Mouse (Mus musculus): ENCODE measurements around the gene Vav1. TPM values are rescaled to one million over a fixed set of nuclear protein-coding genes. Genes with fewer than 3 reads are reported as not detected.
A peak's percentile ranks its signal among the peaks of the same experiment; 100 is the strongest.

The Vav1 gene
- polyA plus RNA-seq, 1 experiment, result not detected

DNA sequence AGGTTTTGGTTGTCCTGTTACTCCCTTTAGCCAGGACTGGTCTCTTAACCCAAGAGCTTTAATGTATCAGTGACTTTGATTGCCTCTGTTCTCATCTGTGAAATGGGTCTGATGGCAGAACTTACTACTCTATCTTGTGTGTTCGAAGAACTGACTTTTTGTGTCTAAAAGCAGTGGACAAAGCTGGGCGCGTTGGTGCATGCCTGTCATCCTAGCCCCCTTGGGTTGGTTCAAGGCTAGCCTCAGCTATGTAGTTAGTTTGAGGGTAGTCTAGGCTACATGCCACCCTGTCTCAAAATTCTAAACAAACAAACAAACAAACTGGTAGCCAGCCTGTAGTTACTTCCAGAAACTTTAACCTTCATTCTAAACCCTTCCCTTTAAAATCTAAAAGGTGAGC lies 27.5 kb upstream of the Vav1 start:
- Histone ChIP-seq H3ac (ENCODE audit: control insufficient read depth, insufficient read length) (no peak overlapping the region), H3K79me2 (ENCODE audit: control insufficient read depth, insufficient read depth) (peaks cover 17% of the 10 kb centered on the region), H3K4me2 (ENCODE audit: low read depth) (peak overlapping the region; percentile 93), H3K4me3 (peak overlapping the region; percentile 79), H3K36me3 (ENCODE audit: control insufficient read depth, insufficient read depth) (no peaks in the 10 kb centered on the region), H3K27me3 (ENCODE audit: control insufficient read depth, insufficient read depth, insufficient read length) (no peaks in the 10 kb centered on the region)
- TF ChIP-seq TCF12 (IDR thresholded peaks at IDR 0.05; ENCODE audit: insufficient read depth, poor library complexity, severe bottlenecking) (no peak), POLR2A (IDR thresholded peaks at IDR 0.05; ENCODE audit: insufficient read length, low read depth) (no peak), SRF (IDR thresholded peaks at IDR 0.05; ENCODE audit: control insufficient read depth, insufficient read length, low read depth) (no peak), TCF3 (IDR thresholded peaks at IDR 0.05; ENCODE audit: insufficient read length, low read depth) (no peak), USF1 (IDR thresholded peaks at IDR 0.05; ENCODE audit: low read depth) (no peak), MYOG (IDR thresholded peaks at IDR 0.05; ENCODE audit: control insufficient read depth in 1 of 3, insufficient read depth in 1 of 3, insufficient read length in 2 of 3, low read depth in 2 of 3) (no peak), E2F4 (IDR thresholded peaks at IDR 0.05; ENCODE audit: insufficient read depth) (no peak), POLR2AphosphoS2 (IDR thresholded peaks at IDR 0.05; ENCODE audit: insufficient read length, low read depth) (no peak)

DNA sequence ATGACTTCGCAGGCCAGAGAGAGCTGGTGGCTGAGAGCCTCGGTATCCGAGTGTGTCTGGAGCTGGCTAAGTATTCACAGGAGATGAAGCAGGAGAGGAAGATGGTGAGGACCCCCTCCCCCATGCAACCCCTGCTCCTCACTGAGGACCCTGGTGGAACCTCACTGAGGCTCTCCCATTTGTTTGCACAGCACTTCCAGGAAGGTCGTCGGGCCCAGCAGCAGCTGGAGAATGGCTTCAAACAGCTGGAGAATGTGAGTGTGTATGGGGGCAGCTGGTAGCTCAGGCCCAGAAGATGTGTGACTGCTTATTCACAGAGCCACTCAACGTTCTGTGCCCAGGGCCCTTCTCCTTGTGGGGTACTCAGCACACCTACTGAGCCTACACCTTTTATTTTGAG lies 25.6 kb upstream of the Vav1 start:
- peaks cover 10% of the 10 kb centered on the region for H3K36me3 ChIP-seq (ENCODE audit: control insufficient read depth, insufficient read depth)

DNA sequence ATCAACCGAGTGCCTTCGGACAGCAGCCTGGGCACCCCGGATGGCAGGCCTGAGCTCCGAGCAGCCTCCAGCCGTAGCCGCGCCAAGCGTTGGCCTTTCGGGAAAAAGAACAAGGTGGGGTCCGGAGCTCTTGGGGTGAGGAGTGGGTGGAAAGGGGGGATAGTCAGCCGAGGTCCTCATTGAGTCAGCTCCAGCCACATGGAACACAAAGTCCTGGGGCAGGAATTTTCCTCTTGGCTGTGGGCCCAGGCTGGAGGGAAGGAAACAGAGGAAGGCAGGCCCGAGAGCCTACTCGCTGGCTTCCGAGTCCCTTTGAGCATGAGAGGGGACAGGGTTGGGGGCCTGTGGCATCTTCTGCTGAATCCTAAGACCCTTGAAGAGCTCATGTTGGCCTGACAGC lies 23.5 kb upstream of the Vav1 start:
- H3K4me2 ChIP-seq (ENCODE audit: low read depth), result no peak overlapping the region
- H3K36me3 ChIP-seq (ENCODE audit: control insufficient read depth, insufficient read depth), result peaks cover 16% of the 10 kb centered on the region
- H3K79me2 ChIP-seq (ENCODE audit: control insufficient read depth, insufficient read depth), result peaks cover 12% of the 10 kb centered on the region
- no peak overlapping the region for H3K4me3 ChIP-seq
- TF ChIP-seq POLR2AphosphoS2 (IDR thresholded peaks at IDR 0.05; ENCODE audit: insufficient read length, low read depth), result no peak
- no peak overlapping the region for H3ac ChIP-seq (ENCODE audit: control insufficient read depth, insufficient read length)
- H3K27me3 ChIP-seq (ENCODE audit: control insufficient read depth, insufficient read depth, insufficient read length), result no peaks in the 10 kb centered on the region

More for the DNA sequence above, 25.6 kb upstream of the Vav1 start:
- Histone ChIP-seq H3K27me3 (ENCODE audit: control insufficient read depth, insufficient read depth, insufficient read length) (no peaks in the 10 kb centered on the region), H3K4me3 (no peak overlapping the region), H3K4me2 (ENCODE audit: low read depth) (no peak overlapping the region), H3K79me2 (ENCODE audit: control insufficient read depth, insufficient read depth) (peaks cover 17% of the 10 kb centered on the region), H3ac (ENCODE audit: control insufficient read depth, insufficient read length) (no peak overlapping the region)
- no peak for TF ChIP-seq MYOD1 (IDR thresholded peaks at IDR 0.05; ENCODE audit: control insufficient read depth in 1 of 3, insufficient read length in 2 of 3, low read depth in 2 of 3)
- no peak for TF ChIP-seq E2F4 (IDR thresholded peaks at IDR 0.05; ENCODE audit: insufficient read depth)
- no peak for TF ChIP-seq MAX (IDR thresholded peaks at IDR 0.05; ENCODE audit: low read depth)
- no peak for TF ChIP-seq TCF12 (IDR thresholded peaks at IDR 0.05; ENCODE audit: insufficient read depth, poor library complexity, severe bottlenecking)
- TF ChIP-seq POLR2AphosphoS2 (IDR thresholded peaks at IDR 0.05; ENCODE audit: insufficient read length, low read depth), result no peak
- TF ChIP-seq MYOG (IDR thresholded peaks at IDR 0.05; ENCODE audit: control insufficient read depth in 1 of 3, insufficient read depth in 1 of 3, insufficient read length in 2 of 3, low read depth in 2 of 3), result no peak
- TF ChIP-seq USF1 (IDR thresholded peaks at IDR 0.05; ENCODE audit: low read depth), result no peak
- TF ChIP-seq TCF3 (IDR thresholded peaks at IDR 0.05; ENCODE audit: insufficient read length, low read depth), result no peak
- TF ChIP-seq CEBPB (IDR thresholded peaks at IDR 0.05; ENCODE audit: insufficient read depth, poor library complexity, severe bottlenecking), result no peak
- TF ChIP-seq REST (IDR thresholded peaks at IDR 0.05; ENCODE audit: insufficient read depth, insufficient read length), result no peak
- no peak for TF ChIP-seq POLR2A (IDR thresholded peaks at IDR 0.05; ENCODE audit: insufficient read length, low read depth)
- TF ChIP-seq SRF (IDR thresholded peaks at IDR 0.05; ENCODE audit: control insufficient read depth, insufficient read length, low read depth), result no peak

DNA sequence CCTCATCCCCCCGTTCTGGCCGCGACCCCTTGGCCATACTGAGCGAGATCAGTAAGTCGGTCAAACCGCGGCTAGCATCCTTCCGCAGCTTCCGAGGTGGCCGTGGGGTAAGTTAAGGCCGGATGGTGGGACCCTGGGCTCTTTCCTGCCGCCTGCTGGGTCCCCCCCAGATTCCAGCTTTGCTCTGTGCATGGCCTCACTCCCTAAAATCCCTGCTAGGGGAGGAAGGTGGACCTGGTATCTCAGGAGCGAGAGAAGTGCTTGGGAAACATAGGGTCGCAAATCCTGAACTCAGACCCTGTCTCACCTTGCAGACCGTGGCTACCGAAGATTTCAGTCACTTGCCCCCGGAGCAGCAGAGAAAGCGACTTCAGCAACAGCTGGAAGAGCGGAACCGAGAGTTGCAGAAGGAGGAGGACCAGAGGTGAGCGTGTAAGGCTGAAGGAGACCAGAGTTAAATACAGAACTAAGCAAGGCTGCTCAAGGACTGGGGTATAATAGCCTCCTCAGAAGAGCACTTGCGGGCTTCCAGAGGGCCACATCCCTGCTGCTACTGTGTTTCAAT lies 21.9 kb upstream of the Vav1 start:
- Histone ChIP-seq H3K36me3 (ENCODE audit: control insufficient read depth, insufficient read depth) (peaks cover 16% of the 10 kb centered on the region), H3K4me3 (no peak overlapping the region), H3K79me2 (ENCODE audit: control insufficient read depth, insufficient read depth) (no peaks in the 10 kb centered on the region), H3K27me3 (ENCODE audit: control insufficient read depth, insufficient read depth, insufficient read length) (no peaks in the 10 kb centered on the region), H3ac (ENCODE audit: control insufficient read depth, insufficient read length) (no peak overlapping the region), H3K4me2 (ENCODE audit: low read depth) (no peak overlapping the region)
- no peak for TF ChIP-seq MYOD1 (IDR thresholded peaks at IDR 0.05; ENCODE audit: control insufficient read depth in 1 of 3, insufficient read length in 2 of 3, low read depth in 2 of 3)
- TF ChIP-seq MYOG (IDR thresholded peaks at IDR 0.05; ENCODE audit: control insufficient read depth in 1 of 3, insufficient read depth in 1 of 3, insufficient read length in 2 of 3, low read depth in 2 of 3), result no peak

DNA sequence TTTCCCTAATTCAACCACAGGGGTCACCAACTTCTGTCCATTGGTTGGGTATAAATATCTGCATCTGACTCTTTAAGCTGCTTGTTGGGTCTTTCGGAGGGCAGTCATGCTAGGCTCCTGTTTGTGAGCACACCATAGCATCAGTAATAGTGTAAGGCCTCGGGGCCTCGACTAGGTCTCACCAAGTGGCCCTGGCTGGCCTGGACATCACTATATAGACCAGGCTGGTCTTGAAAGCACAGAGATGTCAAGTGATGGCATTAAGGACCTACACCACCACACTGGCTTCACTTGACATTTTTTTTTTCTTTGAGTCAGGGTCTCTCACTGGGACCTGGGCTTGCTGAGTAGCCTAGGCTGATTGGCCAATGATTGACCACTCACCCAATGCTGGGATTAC lies 20.7 kb upstream of the Vav1 start:
- H3K36me3 ChIP-seq (ENCODE audit: control insufficient read depth, insufficient read depth), result peaks cover 16% of the 10 kb centered on the region

More for the DNA sequence above, 20.7 kb upstream of the Vav1 start:
- Histone ChIP-seq H3K79me2 (ENCODE audit: control insufficient read depth, insufficient read depth) (no peaks in the 10 kb centered on the region), H3ac (ENCODE audit: control insufficient read depth, insufficient read length) (no peak overlapping the region), H3K4me2 (ENCODE audit: low read depth) (no peak overlapping the region), H3K4me3 (no peak overlapping the region), H3K27me3 (ENCODE audit: control insufficient read depth, insufficient read depth, insufficient read length) (no peaks in the 10 kb centered on the region)
- TF ChIP-seq MYOG (IDR thresholded peaks at IDR 0.05; ENCODE audit: control insufficient read depth in 1 of 3, insufficient read depth in 1 of 3, insufficient read length in 2 of 3, low read depth in 2 of 3) (no peak), POLR2AphosphoS2 (IDR thresholded peaks at IDR 0.05; ENCODE audit: insufficient read length, low read depth) (no peak), USF1 (IDR thresholded peaks at IDR 0.05; ENCODE audit: low read depth) (no peak), TCF3 (IDR thresholded peaks at IDR 0.05; ENCODE audit: insufficient read length, low read depth) (no peak), REST (IDR thresholded peaks at IDR 0.05; ENCODE audit: insufficient read depth, insufficient read length) (no peak), POLR2A (IDR thresholded peaks at IDR 0.05; ENCODE audit: insufficient read length, low read depth) (no peak), MYOD1 (IDR thresholded peaks at IDR 0.05; ENCODE audit: control insufficient read depth in 1 of 3, insufficient read length in 2 of 3, low read depth in 2 of 3) (no peak), E2F4 (IDR thresholded peaks at IDR 0.05; ENCODE audit: insufficient read depth) (no peak), MAX (IDR thresholded peaks at IDR 0.05; ENCODE audit: low read depth) (no peak), CEBPB (IDR thresholded peaks at IDR 0.05; ENCODE audit: insufficient read depth, poor library complexity, severe bottlenecking) (no peak)
